Mouse (Mus musculus): ENCODE data around the gene Sccpdh. TPM values are rescaled to one million over a fixed set of nuclear protein-coding genes. Genes with fewer than 3 reads are reported as not detected.
"Not testable (repeated sequence)": the region's sequence is repeated elsewhere in the genome, so short reads cannot be mapped to it uniquely, and the experiment has no call there.

The Sccpdh gene
- total RNA-seq, 2 experiments from 2014 or later, result 1.4 to 13.2 TPM

DNA sequence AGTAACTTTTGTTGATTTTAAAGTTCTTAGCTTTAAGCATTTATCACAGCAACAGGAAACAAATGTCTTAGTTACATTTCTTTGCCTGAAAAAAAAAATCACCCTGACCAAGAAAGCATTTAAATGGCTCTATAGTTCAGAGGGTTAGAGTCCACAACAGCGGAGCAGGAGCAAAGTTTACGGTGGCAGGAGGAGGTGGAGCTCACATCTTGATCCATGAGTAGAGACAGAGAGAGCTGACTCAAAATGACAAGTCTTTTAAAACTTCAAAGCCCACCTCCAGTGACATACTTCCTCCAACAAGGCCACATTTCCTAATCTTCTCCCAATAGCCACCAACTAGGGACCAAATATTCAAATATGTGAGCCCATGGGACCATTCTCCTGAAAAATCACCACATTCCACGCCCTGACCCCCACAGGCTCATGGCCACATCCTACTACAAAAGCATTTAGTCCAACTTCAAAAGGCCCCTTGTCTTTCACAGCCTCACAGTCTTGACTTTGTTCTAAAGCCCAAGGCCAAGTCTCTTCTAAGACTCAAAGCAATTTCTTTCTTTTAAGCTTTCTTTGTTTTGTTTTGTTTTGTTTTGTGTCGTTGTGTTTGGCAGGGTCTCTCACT is 3.6 kb upstream of the Sccpdh start:
- ATAC-seq (replicated peaks; ENCODE audit: low FRiP score, low TSS enrichment, poor library complexity, severe bottlenecking), result no peak

DNA sequence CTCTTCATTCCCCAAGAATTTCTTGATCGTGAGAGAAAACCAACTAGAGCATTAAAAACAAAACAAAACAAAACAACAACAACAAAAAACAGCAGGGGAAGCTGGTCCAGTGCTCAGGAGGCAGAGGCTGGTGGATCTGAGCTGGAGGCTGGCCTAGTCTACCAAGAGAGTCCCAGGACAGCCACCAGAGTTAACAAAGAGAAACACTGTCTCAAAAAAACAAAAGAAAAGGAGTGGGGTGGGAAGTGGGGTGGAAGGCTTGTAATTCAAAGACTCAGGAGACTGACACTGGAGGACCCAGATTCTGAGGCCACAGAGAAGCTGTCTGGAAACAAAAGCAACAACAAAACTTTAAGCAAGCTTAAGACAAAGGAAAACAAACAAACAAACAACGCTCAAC is 1.0 kb upstream of the Sccpdh start:
- ATAC-seq (replicated peaks; ENCODE audit: low FRiP score, low TSS enrichment, poor library complexity, severe bottlenecking), result no peak

DNA sequence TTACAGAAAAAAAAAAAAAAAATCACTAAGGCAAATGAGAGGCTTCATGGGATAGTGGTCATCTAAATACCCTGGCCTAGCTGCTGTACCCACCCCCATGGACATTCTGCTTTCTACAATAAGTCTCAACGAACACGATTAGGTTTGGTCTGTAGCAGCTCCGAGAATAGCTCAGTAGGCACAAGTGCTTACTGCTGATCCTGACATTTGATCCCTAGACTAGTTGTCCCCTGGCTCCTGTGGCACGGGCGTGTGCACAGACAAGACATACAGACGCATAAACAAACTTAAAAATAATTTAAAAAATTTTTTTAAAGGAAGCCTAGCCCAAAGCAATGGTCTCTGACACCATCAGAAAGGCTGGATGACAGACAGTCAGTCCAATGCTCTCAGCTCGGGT is 560 bp upstream of the Sccpdh start:
- no peak for ATAC-seq (replicated peaks; ENCODE audit: low FRiP score, low TSS enrichment, poor library complexity, severe bottlenecking)

DNA sequence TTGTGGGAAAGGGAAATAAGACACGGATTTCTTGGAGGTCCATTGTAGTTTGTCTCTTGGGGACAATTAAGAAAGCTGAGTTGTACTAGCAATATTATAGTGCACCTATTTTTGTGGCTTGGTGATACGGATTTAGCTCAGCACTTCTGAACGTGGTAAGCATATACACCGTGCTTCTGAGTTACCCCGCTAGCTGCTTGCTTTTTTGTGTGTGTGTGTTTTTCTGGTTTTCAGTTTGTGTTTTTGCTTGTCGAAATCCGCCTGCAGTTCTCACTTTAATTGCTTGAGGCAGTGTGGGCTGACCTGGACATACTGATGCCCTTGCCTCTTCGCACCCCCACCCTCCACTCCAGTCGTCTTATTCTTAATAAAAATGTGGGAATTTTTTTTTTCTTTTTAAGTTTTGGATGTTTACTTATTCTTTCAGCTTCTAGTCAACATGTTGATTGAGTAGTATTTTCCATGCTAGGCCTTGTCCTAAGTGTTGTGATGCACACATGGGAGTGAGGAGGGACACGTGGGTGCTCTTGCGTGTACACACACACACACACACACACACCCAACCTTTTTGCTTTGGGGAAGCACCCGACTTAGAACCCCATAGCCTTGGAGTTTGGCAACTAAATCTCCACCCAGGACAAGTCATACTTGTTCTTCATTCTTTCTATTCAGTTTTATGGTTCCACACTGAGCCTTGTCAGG is 977 bp downstream of the Sccpdh start:
- no peak for ATAC-seq (replicated peaks; ENCODE audit: low FRiP score, low TSS enrichment, poor library complexity, severe bottlenecking)

DNA sequence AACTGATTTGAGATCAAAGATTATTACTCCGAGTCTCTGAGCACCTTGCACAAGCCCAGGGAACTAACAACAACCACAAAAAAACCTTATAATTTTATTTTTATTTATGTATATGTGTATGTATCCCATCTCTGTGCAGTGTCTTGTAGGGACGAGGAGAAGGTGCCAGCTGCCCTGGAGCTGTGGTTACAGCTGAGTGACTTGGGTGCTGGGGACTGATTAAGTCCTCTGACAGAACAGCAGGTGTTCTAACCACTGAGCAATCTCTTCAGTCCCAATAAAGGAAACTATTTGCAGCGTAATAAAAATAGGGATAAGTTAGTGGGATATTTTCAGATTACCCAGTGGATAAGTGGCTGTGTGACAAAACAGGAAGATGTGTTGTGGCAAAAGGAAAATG is 6.3 kb downstream of the Sccpdh start:
- ATAC-seq (replicated peaks; ENCODE audit: low FRiP score, low TSS enrichment, poor library complexity, severe bottlenecking), result no peak

DNA sequence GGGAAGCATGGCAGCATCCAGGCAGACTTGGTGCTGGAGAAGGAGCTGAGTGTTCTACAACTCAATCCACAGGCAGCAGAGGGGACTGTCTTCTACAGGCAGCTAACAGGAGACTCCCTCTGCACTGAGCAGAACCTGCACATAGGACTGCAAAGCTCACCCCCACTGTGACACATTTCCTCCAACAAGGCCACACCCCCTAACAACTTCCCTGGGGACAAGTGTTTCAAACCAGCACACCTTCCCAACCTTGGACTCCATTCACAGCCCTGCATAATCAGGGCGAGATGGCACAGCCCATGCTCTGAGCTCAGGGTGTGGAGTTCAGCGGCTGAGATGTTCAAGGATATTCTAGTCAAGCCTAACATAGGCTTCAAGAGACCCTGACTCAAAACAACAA is 9.0 kb downstream of the Sccpdh start:
- ATAC-seq (replicated peaks; ENCODE audit: low FRiP score, low TSS enrichment, poor library complexity, severe bottlenecking), result no peak

DNA sequence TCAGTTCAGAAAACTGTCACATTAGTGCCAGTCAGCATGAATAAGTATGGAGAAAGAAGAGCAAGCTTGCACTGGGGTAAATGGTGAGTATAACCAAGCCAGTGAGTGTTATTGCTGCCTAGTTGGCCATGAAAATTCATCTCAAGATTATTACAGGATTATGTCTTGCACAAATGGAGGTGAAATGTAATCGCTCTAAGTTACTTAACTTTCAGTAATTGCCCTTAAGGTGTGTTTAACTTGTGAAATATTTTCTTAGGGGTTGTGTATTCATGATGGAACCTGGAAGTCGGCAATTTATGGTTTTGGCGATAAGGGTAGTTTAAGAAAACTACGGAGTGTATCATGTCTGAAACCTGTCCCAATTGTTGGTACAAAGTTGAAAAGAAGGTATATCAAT is 11.3 kb downstream of the Sccpdh start:
- ATAC-seq (replicated peaks; ENCODE audit: low FRiP score, low TSS enrichment, poor library complexity, severe bottlenecking), result no peak

DNA sequence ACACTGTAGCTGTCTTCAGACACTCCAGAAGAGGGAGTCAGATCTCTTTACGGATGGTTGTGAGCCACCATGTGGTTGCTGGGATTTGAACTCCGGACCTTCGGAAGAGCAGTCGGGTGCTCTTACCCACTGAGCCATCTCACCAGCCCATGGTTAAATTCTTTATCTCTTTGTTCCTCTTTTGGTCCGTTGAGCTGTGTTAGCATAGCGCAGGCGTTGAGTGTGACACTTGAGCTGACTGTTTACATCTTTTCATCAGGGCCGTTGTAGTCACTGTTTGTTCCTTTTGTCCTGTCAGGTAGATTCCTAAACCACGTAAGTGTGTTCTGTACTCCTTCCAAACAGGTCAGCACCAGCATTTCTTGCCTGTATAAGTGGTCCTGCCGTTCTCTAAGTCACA is 14.7 kb downstream of the Sccpdh start:
- ATAC-seq (replicated peaks; ENCODE audit: low FRiP score, low TSS enrichment, poor library complexity, severe bottlenecking), result not testable (repeated sequence)

DNA sequence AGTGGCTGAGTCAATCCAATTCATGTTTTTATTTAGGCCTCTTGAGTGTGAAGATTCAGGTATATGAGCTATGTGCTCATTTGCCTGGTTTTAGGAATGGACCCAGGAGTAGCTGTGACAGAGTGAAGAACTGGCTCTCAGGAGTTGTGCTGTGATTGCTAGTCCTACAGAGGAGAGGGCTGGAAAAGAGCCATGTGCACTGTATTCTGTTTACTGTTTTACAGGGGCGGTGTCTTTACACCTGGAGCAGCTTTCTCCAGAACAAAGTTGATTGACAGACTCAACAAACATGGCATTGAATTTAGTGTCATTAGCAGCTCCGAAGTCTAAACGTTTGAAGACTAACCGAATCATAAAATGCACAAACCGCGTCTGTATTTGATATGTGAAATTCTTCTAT is 18.3 kb downstream of the Sccpdh start:
- ATAC-seq (replicated peaks; ENCODE audit: low FRiP score, low TSS enrichment, poor library complexity, severe bottlenecking), result no peak

DNA sequence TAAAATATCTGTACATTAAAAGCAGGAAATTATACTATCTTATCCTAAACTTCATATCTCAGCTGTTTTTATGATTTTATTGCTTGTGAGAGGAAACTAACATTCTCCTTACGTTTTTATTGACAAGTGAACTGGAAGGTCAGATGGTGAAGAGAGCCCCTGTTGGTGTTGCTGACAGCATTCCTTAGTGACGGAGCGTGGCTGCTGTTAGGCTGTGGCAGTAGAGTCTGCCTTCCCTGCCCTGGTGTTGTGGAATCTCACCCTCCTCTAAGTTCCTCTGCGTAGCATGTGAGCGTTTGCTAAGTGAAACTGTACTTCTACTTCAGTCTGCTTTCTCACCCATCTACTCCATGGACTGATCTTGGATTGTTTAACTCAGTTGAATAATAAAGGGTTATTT is 18.8 kb downstream of the Sccpdh start:
- no peak for ATAC-seq (replicated peaks; ENCODE audit: low FRiP score, low TSS enrichment, poor library complexity, severe bottlenecking)

DNA sequence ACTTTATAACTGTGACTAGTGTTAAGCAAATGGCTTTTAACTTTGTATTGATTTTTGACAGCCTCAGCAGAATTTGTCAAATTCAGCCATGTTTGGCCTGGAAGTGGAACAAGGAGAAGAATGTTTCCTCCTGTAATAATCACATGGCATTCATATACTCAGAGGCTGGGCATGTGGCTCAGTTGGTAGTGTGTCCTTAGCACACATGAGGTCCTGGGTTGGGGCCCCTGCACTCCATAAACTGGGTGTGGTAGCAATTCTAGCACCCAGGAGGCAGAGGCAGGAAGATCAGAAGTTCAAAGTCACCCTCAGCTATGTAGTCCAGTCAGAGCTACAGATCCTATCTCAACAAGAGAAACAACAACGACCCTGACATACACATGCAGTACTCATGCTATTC is 19.3 kb downstream of the Sccpdh start:
- no peak for ATAC-seq (replicated peaks; ENCODE audit: low FRiP score, low TSS enrichment, poor library complexity, severe bottlenecking)

DNA sequence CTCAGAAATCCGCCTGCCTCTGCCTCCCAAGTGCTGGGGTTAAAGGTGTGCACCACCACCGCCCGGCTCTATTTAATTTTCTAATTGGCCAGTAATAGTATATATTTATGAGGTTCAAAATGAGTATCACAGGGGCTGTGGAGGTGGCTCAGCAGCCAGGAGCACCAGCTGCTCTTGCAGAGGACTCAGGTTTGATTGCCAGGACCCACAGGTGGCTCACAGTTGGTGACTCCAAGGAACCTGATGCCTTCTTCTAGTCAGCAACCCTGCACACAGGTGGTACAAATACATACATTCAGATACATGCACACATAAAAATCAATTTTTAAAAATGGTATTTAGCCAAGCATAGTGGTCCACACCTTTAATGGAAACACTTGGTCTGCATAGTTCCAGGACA is 20.0 kb downstream of the Sccpdh start:
- no peak for ATAC-seq (replicated peaks; ENCODE audit: low FRiP score, low TSS enrichment, poor library complexity, severe bottlenecking)

DNA sequence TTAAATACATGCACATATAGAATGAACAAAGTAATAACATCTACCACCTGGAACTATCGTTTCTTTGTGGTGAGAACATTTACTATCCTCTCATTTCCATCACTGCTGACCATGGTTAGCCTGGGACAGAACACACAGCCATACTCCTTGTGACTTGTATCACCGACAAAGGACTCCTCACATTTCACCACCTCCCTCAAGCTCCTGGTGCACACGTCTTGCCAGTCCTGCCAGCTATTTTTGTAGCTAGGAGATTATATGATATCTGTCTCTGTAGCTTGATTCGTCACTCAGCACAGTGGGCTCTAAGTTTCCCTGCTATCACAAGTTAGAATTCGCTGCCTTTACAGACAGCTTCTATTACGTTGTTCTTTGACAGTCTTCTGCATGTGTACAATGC is 20.4 kb downstream of the Sccpdh start:
- no peak for ATAC-seq (replicated peaks; ENCODE audit: low FRiP score, low TSS enrichment, poor library complexity, severe bottlenecking)

DNA sequence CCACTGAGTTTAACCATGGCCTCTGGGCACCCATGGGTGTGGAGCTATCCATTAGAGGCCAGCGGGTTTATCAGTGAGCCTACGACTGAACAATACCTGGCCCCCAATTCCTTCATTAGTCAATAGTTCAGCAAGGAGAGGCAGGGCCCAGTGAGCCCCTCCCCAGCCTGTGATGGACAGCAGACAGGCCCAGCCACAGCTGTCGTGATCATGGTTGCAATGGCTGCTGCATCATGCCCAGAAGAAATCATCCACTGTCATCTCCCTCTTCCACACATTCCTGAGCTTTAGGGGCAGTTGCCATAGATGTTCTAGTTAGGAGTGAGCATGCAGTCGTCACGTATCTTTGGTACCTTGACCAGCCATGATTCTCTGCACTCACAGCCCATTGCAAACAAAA is 20.9 kb downstream of the Sccpdh start:
- ATAC-seq (replicated peaks; ENCODE audit: low FRiP score, low TSS enrichment, poor library complexity, severe bottlenecking), result no peak

DNA sequence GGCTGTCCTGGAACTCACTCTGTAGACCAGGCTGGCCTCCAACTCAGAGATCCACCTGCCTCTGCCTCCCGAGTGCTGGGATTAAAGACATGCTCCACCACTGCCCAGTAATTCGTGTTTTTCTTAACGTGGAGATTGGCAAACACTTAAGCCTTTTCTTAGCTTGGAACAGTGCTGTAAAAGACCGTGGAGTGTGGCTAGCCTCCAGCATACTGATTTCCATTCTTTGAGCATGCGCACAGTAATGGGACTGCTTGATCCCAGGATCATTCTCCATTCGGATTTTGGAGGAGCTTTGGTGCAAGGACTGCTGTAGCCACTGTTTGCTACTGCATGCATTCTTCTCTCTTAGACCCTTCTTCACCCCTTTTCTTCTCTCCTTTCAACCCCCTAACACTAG is 21.5 kb downstream of the Sccpdh start:
- no peak for ATAC-seq (replicated peaks; ENCODE audit: low FRiP score, low TSS enrichment, poor library complexity, severe bottlenecking)

DNA sequence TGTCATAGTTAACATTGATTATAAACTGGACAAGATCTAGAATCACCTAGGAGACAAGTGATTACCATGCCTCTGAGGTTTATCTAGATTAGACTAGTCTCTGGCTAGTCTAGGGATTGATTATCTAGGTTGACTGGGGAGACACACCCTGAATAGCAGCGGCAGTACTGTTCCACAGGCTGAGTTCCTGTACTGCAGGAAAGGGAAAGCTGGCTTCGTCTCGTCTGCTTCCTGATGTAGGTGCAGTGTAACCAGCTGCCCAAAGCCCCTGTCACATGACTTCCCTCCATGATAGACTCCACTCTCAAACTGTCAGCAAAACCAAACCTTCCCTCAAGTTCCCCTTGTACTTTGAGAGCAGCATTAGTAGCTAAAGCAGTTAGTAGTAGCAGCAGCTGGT is 36.1 kb downstream of the Sccpdh start:
- ATAC-seq (replicated peaks; ENCODE audit: low FRiP score, low TSS enrichment, poor library complexity, severe bottlenecking), result 0 out of 2 replicates have a peak, but pooled peaks have one; percentile 44

DNA sequence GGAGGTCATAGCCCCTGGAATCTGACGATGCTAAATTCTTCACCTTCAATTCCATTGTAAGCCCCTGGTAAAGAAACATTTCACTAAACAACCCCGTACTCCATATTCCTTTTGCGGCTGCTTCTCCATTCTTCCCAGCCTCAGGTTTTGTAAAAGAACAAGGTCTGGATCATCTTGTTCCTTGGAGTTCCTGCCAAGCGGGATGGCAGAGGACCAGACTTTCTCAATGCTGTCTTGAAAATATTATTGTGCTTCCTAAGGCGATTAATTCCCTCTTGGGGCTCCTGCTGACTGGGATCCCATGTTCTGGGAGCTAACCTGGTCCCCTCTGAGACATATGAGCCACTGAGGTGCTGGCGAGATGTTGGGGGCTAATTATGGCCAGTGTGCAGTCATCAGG is 37.1 kb downstream of the Sccpdh start:
- ATAC-seq (replicated peaks; ENCODE audit: low FRiP score, low TSS enrichment, poor library complexity, severe bottlenecking), result no peak

DNA sequence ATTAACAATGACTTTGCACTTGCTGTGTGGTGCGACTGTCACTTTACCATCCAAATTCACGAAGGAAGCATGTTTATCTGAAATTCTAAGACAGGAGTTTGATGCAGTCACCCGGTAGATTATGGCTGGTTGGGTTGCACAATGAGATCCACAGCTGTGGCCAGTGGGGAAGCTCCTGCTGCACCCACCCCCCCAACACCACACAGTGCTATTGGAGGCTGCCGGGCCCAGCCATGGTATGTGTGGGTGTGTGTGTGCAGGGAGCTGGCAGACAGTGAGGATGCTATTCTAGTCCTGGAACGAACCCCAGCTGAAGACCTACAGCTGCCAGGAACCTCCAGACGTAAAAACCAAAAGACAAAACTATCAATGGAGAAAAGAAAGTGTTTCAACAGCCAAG is 41.4 kb downstream of the Sccpdh start:
- no peak for ATAC-seq (replicated peaks; ENCODE audit: low FRiP score, low TSS enrichment, poor library complexity, severe bottlenecking)

DNA sequence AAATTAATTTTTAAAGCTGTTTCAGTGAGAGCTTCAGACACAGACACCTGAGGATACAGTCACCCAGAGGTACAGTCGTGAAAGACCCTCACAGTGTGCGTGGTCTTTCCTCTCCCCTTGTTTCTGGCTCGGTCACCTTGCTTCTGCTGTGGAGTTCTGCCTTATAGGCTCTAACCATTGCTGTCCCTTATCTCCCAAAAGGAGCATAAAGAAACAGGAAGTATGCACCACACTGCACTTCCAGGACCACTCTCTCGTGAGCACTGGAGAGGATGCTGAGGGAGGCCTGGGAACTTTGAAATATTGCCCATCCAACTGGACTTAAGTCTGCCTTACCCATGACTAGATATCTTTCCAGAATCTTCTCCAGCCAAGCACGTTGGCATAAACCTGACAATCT is 42.7 kb downstream of the Sccpdh start:
- ATAC-seq (replicated peaks; ENCODE audit: low FRiP score, low TSS enrichment, poor library complexity, severe bottlenecking), result no peak

DNA sequence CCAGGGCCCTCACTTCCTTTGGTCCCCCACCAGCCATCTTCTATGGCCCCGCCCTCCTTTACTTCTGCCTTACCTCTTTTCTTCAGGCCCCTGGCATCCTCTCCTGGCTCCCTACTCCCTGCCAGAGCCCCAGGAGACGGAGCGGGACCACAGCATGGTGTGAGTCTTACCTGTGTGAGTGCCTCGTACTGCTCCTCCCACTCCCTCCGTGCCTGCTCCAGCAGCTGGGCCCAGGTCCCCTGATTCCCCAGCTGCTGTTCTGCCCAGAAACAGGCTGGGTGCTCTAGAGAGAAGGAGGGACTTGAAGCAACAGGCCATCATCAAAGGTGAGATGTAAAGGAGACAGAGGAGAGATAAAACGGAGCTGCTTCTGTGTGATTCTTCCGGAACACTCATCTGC is 44.6 kb downstream of the Sccpdh start:
- ATAC-seq (replicated peaks; ENCODE audit: low FRiP score, low TSS enrichment, poor library complexity, severe bottlenecking), result no peak

DNA sequence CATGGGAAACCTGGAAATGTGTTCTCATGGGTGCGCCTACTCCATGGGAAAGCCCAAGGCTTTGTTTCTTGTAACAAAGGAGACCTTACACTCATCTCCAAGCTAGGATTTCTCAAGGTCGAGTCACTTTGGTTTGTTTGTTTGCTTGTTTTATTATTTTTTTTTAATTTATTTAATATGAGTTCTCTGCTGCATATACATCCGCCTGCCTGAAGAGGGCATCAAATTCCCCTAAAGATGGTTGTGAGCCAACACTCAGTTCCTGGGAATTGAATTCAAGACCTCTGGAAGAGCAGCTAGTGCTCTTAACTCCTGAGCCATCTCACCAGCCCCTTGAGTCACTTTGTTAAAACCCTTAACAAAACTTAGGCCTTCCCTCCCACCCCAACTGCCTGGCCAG is 45.4 kb downstream of the Sccpdh start:
- no peak for ATAC-seq (replicated peaks; ENCODE audit: low FRiP score, low TSS enrichment, poor library complexity, severe bottlenecking)

DNA sequence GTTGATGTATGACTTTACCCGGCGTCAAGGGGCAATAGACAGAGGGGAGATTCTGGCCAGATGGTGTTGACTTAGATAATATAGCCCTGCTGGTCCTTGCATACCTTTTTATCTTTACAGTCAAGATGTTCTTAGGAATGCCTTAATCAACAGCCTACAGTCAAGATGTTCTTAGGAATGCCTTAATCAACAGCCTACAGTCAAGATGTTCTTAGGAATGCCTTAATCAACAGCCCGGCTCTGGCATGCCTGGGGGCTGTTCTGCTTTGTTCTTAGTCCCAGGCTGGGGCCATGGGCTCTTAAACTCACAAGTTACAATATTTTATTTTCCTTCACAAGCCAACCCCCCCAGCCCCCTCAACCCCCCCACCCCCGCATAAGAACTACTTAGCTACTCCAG is 47.3 kb downstream of the Sccpdh start:
- ATAC-seq (replicated peaks; ENCODE audit: low FRiP score, low TSS enrichment, poor library complexity, severe bottlenecking), result not testable (repeated sequence)

All from megakaryocyte-erythroid progenitor cell, adult 5-6 weeks (primary cell).